Mouse (Mus musculus) cerebellum, postnatal 36 days (tissue): ENCODE measurements around the gene Eif2b4.

Experiments
- DNase-seq, 2 experiments: peaks; one replicate each; pipeline ENCODE4 v3.0.0; 2021 to 2022; ENCODE audit warnings: mixed read lengths in 2 of 2

Eif2b4 gene

DNA sequence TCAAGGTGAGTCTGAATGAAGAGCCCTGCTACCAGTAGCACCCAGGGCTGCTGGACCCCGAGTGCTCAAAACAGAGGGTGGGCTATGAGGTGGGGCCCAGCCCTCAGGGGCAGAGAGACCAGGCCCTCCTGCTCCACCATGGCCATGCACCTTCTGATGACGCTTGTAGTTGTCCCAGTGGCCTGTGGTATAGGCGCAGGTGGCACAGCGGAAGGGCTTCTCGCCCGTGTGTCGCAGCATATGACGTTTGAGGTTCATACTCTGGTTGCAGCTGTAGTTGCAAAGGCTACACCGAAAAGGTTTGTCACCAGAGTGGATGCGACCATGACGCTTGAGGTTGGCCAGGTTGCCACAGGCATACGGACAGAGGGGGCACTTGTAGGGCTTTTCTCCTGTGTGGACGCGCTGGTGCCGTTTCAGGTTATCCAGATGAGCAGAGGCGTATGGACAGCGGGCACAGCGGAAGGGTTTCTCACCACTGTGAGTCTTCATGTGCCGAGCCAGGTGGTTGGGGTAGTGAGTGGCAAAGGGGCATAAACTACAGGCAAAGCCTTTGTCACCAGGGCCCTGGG lies 6.2 kb upstream of the Eif2b4 start:
- peak in 1 of 2 experiments; percentile 19 for DNase-seq

DNA sequence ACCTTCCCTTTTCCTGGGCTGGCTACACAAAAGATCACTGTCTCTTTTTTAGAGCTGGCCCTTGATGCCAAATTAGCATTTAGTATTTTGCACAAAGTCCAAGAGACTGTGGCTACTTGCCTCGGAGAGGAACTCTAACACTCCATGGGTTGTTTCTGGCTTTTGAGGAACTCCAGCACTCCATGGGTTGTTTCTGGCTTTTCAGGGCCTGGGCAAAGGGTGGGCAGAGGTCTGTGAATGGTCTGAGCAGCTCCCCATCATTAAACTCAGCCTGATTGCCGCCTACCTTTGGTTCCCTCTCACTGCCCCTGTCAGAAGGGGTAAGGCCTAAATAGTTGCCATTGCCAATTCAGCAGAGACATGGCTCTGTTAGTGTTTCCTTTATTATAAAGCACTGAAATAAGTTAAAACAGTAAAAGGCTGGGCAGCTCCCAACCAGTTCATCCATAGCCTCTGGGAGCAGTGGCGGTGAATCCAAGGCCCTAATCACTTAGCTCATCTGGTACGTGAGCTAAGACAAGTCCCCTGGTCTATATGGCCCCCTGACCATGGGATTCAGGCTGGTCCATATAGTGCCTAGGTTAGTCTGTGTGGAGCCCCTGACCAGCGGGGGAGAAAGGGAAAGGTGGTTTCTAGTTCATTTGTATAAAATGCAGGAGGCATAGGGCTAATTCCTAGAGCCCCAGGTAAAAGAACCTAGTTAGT lies 5.5 kb upstream of the Eif2b4 start:
- no peak for DNase-seq

- DNase-seq: no peak
Observed at GRCm38 (mm10) chr5:31198170-31198569, 4.9 kb upstream of the Eif2b4 start.

DNA sequence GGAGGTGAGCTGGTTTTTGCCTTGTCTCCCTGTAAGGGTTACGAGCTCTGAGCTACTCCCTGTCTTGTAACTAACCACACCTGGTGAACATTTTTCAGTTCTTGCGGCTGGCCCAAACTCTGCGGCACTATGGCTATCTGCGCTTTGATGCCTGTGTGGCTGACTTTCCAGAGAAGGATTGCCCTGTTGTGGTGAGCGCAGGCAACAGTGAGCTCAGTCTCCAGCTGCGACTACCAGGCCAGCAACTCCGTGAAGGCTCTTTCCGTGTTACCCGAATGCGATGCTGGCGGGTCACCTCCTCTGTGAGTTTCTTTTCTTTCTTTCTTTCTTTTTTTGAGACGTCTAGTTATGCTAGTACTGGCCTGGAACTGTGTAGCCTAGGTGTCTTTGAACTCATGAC lies 3.8 kb upstream of the Eif2b4 start:
- no peak for DNase-seq

DNA sequence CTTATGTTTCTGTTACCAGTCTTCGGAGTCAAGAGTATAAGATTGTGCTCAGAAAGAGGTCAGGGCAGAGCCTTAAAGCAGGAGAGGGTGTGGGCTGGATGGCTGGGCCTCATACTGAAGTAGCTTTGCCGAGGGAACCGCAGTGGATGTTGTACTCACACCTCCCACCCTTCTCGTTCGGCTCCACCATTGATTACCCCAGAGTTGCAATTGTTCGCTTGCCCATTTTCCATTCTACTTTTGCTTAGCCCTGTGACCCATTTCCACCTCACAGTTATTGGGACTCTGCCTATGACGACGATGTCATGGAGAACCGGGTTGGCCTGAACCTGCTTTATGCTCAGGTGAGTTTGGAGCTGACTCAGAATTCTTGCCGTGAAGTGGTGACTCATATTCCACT lies 3.0 kb upstream of the Eif2b4 start:
- no peak for DNase-seq

DNA sequence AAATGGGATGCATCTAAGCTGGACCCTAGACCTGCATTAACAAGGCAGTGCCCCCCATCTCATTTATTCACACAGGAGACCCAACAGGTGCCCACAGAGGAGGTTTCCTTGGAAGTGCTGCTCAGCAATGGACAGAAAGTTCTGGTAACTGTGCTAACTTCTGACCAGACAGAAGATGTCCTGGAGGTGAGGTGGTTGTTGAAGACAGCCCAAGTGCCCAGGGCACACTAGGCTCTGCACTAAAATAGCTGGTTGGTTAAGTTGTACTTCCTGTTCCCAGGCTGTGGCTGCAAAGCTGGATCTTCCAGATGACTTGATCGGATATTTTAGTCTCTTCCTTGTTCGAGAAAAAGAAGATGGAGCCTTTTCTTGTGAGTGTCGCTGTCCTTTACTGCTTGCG lies 2.4 kb upstream of the Eif2b4 start:
- no peak for DNase-seq

GRCm38 (mm10) chr5:31194486-31195485 lies 1.6 kb upstream of the Eif2b4 start:
- no peak for DNase-seq

DNA sequence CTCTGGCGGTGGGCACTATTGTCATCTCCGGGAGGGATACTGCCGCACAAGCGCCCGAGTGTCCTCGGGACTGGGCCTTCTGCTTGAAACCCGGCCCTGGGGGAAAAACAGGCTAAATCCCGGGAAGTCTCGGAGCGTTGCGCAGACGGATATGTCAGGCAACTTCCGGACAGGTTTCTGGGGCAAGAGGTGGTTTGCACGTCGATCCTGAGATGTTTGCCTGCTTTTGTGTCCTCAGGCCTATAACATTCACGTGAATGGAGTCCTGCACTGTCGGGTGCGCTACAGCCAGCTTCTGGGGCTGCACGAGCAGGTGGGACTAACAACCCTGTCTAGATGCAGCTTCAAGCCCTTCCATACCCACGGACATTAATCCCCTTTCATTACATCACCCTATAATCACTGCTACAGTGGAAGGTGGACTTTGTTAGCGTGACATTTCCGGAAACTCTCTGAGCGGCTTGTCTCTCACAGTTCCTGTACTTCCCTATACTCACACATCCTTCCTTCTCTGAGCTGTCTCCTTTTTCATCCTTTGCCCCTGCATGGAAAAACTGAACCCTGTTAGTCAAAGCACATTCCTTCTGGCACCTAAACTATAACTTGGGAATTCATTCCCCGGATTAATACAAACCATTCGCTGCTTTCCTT lies 526 bp upstream of the Eif2b4 start:
- no peak for DNase-seq

DNA sequence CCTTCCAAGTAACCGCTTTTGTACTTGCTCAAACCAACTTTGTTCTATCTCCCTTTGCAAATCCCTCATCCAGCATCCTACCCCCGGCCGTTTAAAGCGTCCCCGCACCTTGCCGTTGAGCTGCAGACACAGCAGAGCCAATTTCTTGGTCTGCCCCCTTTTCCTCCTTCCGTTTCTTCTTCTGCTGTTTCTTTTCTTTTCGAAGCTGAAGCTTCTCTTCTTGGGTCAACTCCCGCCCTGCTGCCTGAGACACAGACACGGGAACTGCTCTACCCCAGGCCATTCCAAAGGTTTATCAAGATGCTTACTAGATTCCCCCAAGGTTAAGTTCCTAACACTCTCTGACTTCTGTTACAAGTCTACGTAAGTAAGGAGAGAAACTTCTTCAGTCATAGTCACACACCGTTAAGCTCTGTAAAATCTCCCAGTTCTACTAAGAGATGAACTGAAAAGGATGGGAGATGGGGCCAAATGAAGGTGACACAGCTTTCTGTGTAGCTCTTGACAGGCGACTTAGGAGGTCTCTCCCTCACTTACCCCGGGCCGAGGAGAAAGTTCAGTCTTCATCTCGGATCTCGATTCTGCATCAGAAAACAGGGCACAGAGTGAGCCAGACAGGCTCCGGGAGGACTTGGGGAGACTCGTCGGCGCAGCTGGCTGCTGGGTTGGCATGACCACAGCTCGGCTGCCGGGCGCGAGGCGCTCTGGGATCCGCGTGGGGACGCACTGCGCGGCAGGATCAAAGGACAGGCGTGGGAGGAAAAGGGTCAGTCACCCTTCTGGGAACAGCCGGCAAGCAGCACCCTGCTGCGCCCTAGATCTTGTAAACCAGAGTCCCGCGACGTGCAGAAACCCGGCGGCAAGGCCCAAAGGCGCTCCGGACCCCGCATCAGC lies 938 bp downstream of the Eif2b4 start:
- no peak for DNase-seq

- no peak for DNase-seq
Observed at GRCm38 (mm10) chr5:31190201-31190600, 3.0 kb downstream of the Eif2b4 start.

- DNase-seq: no peak
Observed at GRCm38 (mm10) chr5:31188223-31188840, 4.9 kb downstream of the Eif2b4 start.

GRCm38 (mm10) chr5:31183678-31184077 lies 9.6 kb downstream of the Eif2b4 start:
- no peak for DNase-seq

- DNase-seq: no peak
Observed at GRCm38 (mm10) chr5:31181183-31181770, 12.0 kb downstream of the Eif2b4 start.

DNA sequence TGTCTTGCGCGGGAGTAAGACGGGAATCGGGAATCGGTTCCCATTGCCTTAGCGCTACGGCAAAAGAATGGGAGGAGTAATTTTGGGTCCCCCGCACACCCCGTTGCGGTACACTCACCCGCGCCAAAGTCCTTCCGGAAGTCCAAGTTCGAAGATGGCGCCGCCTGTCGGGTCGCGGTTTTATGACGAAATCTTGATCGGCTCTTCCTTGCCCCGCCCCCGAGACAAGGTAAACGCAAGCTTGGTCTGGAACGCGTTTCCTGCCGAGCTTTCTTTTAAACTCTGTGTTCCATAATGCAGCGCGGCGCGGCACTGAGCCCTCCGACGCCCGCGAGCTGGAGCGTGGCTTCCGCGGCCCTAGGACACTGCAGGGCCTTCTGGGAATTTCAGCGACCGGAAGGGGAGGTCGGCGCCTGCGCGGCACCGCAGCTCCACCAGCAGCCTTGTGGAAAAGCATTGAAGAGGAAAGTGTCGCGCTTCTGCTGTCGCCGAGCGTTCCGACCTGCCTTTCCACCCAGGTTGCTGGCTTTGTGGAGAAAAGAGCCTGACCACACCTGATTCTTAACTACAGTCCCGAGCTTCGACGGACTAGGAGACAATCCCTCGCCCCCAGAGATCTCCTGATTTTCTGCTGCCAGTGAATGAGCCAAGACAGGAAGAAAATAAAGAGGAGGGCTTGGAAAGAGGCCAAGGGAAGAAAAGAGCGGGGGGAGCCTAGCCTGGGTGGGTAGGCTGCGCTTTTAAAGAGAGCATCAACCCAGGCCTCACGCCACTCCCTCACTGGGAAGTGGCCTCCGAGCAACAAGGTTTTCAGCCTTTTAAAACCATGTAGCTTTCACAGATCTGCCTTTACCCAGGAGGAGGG lies 13.2 kb downstream of the Eif2b4 start, which contains the start of the genes Gm29609 and Gtf3c2:
Gene Gm29609, minus strand, starts transcription at position 146 of the 865 bp plus-strand sequence.
Gene Gtf3c2, minus strand, starts transcription at position 379 of the 865 bp plus-strand sequence.
- peak; percentile 96 to 97 for DNase-seq

GRCm38 (mm10) chr5:31179301-31179765 lies 13.9 kb downstream of the Eif2b4 start:
- DNase-seq: no peak

DNA sequence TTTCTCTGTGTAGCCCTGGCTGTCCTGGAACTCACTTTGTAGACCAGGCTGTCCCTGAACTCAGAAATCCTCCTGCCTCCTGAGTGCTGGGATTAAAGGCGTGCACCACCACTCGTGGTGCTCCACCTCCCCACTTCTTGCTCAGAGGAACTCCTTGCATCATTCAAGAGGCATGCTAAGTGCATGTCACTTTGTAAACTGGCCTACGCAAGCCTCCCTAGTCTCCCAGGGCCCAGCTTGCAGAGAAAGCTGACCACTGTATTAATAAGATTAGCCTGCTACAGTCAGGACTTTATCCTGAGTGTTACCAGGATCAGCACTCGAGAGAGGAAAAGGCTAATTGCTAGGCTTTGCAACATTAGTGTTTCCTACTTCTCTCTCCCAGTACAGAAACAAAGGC lies 24.6 kb downstream of the Eif2b4 start:
- no peak for DNase-seq

GRCm38 (mm10) chr5:31164878-31165277 lies 28.4 kb downstream of the Eif2b4 start:
- DNase-seq: no peak

- DNase-seq: no peak
Observed at GRCm38 (mm10) chr5:31162462-31162861, 30.8 kb downstream of the Eif2b4 start.

GRCm38 (mm10) chr5:31154152-31154553 lies 39.1 kb downstream of the Eif2b4 start, which contains the start of gene Mpv17:
Gene Mpv17 (minus strand): TSS chr5:31154251.
- DNase-seq: peak; percentile 83 to 84
